Mouse (Mus musculus) kidney, adult 9 months (tissue): ENCODE data around the gene Ceacam2.
A peak's percentile ranks its signal among the peaks of the same experiment; 100 is the strongest.
"Not testable (repeated sequence)": the region's sequence is repeated elsewhere in the genome, so short reads cannot be mapped to it uniquely, and the experiment has no call there.

Experiments used
- DNase-seq: peaks from one replicate; pipeline ENCODE4 v3.0.0; 2022

The Ceacam2 gene

GRCm38 (mm10) chr7:25539376-25539907, at the start of gene Ceacam2:
Gene Ceacam2 (minus strand): TSS chr7:25539857.
- DNase-seq, result not testable (repeated sequence)

- DNase-seq, result no peak
Observed at GRCm38 (mm10) chr7:25585351-25586204, 45.9 kb upstream of the Ceacam2 start.

GRCm38 (mm10) chr7:25584651-25585050, 45.0 kb upstream of the Ceacam2 start:
- DNase-seq, result no peak

- DNase-seq, result no peak
Observed at GRCm38 (mm10) chr7:25582301-25582810, 42.7 kb upstream of the Ceacam2 start.

- no peak for DNase-seq
Observed at GRCm38 (mm10) chr7:25579441-25579840, 39.8 kb upstream of the Ceacam2 start.

- DNase-seq, result peak; percentile 55
Observed at GRCm38 (mm10) chr7:25576793-25577437, 37.3 kb upstream of the Ceacam2 start.

GRCm38 (mm10) chr7:25576308-25576707, 36.7 kb upstream of the Ceacam2 start:
- peak; percentile 20 for DNase-seq

GRCm38 (mm10) chr7:25575870-25576269, 36.2 kb upstream of the Ceacam2 start:
- peak; percentile 17 for DNase-seq

GRCm38 (mm10) chr7:25575105-25575504, 35.4 kb upstream of the Ceacam2 start:
- peak; percentile 87 for DNase-seq

- DNase-seq, result peak; percentile 43
Observed at GRCm38 (mm10) chr7:25573806-25574205, 34.1 kb upstream of the Ceacam2 start.

- peak; percentile 75 for DNase-seq
Observed at GRCm38 (mm10) chr7:25568721-25569120, 29.1 kb upstream of the Ceacam2 start.

- DNase-seq, result peak; percentile 69
Observed at GRCm38 (mm10) chr7:25541464-25541863, 1.8 kb upstream of the Ceacam2 start.

- DNase-seq, result not testable (repeated sequence)
Observed at GRCm38 (mm10) chr7:25539954-25540353, 297 bp upstream of the Ceacam2 start.

- DNase-seq, result no peak
Observed at GRCm38 (mm10) chr7:25530837-25531236, 8.8 kb downstream of the Ceacam2 start.

- DNase-seq, result peak; percentile 51
Observed at GRCm38 (mm10) chr7:25516070-25516777, 23.4 kb downstream of the Ceacam2 start.

- DNase-seq, result peak; percentile 26
Observed at GRCm38 (mm10) chr7:25515667-25516066, 24.0 kb downstream of the Ceacam2 start.

- no peak for DNase-seq
Observed at GRCm38 (mm10) chr7:25509925-25510324, 29.7 kb downstream of the Ceacam2 start.

GRCm38 (mm10) chr7:25494649-25495048, 45.0 kb downstream of the Ceacam2 start:
- DNase-seq, result peak; percentile 53

- DNase-seq, result peak; percentile 54
Observed at GRCm38 (mm10) chr7:25490698-25491097, 49.0 kb downstream of the Ceacam2 start.

GRCm38 (mm10) chr7:25489382-25489781, 50.3 kb downstream of the Ceacam2 start:
- DNase-seq, result peak; percentile 66

GRCm38 (mm10) chr7:25486186-25486585, 53.5 kb downstream of the Ceacam2 start:
- peak; percentile 86 for DNase-seq

GRCm38 (mm10) chr7:25485061-25485460, 54.6 kb downstream of the Ceacam2 start:
- DNase-seq, result no peak
